Mouse (Mus musculus): ENCODE measurements at regions not wholly inside any gene's neighbourhood (a gene's known extent, or its start where the extent isn't known, plus 50 kb on each side); places are given as distances from the start of the nearest gene placed in this dataset.

DNA sequence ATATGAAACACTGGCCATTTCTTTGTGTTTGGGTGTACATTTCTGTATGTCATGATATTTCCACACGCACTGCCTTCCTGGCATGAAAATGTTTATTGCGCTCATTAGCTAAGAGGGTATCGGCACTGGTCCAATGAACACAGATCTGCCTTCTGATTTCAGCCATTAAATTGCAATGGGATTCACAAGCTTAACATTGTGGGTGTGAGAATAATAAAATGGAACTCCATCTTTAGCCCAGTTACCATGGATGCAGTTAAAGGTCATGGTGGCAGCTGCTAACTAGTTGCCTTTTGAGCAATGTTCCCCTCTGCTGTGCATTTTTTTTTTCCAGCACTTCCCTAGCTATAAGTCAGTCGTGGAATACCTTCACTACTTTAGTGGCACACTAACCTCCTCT is 343.7 kb upstream of the Pou3f3 start:
- no peak for DNase-seq

DNA sequence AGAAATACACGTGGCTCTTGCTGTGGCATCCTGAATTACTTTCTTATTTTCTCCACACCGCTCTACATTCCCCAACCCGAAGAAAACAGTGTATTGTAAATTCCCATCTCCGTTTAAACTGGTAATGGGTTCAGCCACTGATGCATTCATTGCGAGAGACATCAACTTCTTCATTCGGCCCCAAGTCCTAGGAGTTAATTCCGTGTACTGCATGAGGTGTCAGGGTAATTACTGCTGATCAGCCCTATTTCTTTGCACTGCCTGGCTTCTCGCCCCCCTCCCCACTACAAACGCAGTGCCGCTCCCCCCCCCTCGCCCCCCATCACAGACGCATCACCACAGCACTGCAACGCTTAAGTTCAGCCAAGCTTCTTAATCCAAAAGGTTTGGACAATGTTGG is 343.2 kb upstream of the Pou3f3 start:
- peak; percentile 52 for DNase-seq

DNA sequence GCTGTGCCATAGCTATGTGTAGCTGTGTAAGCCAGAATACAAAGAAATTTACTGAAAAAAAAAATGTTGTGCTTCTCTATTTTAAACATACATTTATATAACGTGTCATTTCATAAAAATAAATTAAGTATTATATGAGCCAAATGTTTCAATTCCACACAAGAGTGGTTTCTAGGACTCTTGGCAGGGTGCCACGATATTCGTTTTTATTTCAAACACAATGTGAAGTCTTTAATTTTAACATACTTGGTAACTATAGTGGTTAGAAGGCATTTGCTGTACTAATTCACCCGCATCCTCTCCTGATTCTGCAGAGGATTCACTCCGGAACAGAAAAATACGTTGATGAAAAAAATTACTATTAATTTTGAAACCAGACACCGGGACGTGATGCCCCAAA is 342.5 kb upstream of the Pou3f3 start:
- peak; percentile 50 for DNase-seq

DNA sequence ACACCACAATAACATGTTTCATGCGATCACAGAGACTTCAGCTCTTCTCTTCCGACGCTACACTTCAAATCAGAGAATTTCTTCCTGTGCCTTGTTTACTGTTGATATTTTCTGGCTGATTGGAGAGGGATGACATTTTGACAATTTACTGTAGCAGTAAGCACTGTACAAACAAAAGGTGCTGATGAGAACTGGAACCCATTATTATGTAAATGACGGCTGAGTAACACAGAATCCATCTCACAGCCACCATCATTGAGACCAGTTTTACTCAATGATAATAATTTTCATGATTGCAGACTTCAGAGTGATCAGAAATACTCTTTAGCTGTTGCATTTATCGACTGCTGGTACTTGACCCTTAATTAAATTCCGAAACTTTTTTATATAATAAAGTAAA is 341.5 kb upstream of the Pou3f3 start:
- DNase-seq, result no peak

DNA sequence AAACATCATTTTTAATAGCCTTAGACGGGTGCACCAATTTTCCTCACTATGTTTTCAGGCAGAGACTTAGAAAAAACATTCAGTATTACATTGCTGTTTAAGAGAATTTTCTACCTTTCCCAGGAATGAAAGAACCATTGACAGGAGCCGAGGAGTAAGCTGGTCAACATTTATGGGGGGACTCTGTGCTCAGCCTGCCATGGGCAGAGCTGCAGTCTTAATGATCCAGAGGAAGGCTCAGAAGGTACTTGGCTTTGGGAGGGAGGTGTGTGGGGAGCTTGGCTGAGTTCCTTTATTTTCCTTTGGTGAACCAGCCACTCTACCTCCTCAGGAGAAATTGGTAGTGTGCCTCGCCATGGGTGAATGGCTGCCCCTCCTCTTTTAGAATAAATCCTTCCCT is 333.1 kb upstream of the Pou3f3 start:
- DNase-seq, result peak; percentile 58

- peak; percentile 61 for DNase-seq
Measured at GRCm38 (mm10) chr1:42365648-42366324, 329.8 kb upstream of the Pou3f3 start.

- DNase-seq, result peak; percentile 14
Measured at GRCm38 (mm10) chr1:42387919-42388684, 307.5 kb upstream of the Pou3f3 start.

GRCm38 (mm10) chr1:42388740-42389139 is 306.8 kb upstream of the Pou3f3 start:
- peak; percentile 55 for DNase-seq

DNA sequence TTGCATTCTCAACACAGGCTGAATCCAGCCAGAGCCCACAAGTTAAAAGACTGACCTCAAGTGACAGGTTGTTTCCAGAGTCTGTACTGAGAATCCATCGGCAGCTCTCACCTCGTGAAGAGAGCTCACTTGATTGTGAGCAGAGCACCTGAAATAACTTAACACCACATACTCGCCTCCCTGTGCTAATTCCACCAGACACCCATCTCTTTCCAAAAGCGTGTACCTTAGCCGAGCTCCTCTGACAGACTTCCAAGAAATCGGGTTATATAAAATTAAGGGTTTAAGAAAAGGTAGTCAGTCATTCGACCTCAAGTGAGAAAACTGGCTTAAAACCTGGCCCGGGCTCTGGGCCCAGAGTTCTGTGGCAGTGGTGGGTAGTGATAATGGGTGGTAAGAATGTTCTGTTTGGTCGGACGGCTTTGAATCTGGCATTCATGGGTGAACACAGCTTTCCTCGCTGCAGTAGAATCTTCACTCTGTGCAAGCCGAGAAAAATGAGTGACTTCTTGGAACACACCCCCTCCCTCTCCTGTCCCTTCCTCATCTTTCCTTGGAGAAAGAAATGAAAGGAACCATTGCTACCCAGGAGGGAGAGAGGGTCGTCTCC is 299.8 kb upstream of the Pou3f3 start:
- peak; percentile 71 for DNase-seq

DNA sequence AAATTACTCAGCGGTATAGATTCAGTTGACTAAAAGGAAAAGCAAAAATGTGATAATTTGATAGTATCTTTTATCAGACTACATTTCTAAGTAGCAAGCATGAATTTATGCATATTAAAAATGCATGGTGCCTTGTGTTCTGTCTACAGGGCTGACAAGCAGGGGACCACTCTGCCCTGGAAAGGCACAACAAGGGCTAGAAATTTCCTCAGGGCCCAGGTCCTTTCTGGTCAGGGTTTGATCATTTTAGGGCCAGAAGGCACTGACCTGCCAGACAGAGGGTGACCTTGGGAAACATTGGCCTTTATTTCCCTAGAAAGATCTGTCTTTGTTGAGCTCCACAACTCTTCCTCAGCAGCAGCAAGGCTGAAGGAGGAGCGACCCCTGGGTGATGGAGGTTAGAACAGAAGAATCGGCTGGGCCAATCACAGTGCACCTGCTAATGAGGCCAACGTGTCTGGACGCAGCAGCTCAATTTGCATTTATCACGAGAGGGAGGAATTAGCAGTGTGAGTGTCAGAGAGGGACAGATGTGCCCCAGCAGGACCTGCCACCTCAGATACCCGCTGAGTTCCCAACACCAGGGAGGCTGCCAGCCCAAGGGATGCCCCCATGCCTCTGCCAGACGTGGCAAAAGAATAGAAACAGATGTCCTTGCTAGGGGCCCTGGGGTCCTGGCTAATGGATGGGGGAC is 297.0 kb upstream of the Pou3f3 start:
- peak; percentile 82 for DNase-seq

DNA sequence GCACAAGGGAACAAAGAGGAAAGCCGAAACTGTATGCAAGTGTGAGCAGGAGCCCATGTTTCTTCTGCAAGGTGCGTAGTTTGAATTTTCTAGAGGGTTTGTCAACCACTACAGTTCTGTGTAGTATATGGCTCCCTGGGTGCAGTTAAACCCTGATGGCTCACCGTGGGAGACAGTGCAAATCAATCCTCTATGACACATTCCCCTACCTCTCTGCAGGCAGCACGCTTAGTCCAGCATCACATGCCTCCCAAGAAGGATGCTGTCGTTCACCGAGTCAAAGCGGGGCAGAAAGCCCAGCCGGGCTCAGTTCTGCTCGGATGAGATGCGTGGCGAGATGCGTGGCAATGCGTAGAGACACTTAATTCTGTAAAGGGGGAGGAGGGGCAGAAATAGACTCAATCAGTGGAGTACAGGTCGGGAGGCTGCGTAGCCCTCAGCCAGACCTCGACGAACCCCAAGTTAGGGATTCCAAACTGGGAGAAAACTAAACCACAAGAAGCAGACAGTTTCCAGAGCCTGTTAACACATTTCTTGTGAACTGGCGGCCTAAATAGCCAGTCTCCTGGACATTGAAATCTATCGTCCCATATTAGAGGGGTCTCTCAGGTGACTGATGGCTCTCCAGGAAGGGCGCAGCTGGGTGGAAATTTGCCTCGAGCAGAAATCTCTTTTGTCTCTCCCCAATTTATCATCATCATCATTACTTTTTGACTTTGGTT is 279.6 kb upstream of the Pou3f3 start:
- peak; percentile 81 for DNase-seq

DNA sequence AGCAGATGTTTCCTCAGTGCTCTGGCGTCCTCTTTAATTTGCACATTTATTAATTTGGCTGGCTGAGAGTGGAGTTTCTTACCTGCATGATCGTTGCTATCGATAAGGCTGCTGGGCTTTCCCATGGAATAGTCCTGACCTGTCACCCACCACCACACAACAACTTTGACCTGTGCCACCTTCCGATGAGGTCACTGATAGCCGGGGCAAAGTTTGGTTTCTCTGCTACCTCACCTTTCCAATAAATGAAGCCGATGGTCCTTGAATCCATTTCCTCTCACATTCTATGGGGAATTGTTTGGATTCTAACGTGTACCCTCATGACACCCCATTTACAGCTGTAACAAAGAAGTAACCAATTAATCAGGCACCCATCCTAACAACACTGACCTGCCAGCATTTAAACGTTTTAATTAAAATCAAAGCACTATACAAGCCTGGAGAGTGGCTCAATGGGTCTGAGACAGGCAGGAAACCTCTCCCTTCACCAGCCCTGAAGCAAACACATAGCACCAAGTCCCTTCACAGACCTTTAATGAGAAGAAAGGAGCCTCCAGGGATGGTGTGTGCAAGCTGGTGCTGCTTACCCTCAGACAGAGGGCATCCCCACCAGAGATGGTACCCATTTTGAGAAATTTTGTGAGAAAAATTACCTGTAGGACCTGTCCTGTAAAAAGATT is 278.9 kb upstream of the Pou3f3 start:
- peak; percentile 55 for DNase-seq

DNA sequence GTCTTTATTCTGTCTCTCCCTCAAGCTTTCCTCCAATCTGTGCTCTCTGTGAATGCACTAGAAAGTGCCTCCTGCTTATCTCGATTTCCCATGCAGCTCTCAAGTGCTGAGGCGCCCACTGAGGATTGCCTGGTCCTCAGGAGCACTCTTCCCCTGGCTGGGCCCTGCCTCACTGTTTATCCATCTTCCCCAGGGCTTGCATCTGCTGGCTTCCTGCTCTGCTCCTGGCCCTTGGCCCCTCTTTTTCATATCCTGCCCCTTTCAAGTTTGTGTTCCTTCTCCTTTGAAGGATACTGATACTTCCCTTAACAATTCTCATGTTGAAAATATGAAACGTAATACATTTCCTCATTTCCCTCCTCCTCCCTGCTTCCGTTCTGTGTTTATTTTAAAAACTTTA is 277.8 kb upstream of the Pou3f3 start:
- DNase-seq, result peak; percentile 74

DNA sequence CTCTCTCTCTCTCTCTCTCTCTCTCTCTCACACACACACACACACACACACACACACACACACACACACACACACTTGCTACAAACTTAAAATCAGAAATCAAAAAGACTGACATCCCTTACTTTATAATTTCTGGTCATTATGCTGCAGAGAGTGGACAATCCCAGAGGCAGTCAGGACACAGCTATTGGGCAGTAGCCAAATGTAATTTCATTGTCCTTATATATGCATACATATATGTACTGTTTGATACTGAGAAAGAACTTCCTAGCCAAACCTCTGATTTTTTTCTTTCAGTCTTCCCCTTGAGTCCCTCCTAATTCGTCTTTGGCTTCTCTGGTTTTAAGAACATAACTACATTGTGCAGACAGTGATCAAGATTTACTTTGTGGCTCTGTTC is 277.3 kb upstream of the Pou3f3 start:
- peak; percentile 31 for DNase-seq

- DNase-seq, result peak; percentile 35
Measured at GRCm38 (mm10) chr1:42436366-42436998, 259.1 kb upstream of the Pou3f3 start.

DNA sequence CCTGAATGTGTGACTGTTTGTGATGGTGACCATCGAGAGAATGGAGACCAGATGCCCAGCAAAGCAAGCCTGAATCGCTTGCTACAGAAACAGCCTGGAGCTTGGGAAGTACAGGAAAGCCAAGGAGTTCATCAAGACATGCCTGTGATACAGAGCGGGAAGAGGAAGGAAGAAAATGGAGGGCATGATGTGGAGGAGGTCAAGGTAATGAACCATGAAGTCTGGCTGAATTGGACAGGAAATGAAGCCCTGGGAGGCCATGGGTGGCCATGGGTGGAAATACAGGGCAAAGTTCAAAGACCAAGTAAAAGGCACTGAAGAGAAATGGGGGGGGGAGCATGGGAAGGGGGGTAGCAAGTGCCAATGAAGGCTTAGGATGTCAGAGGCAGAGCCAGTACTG is 227.2 kb upstream of the Pou3f3 start:
- DNase-seq, result peak; percentile 61

GRCm38 (mm10) chr1:42471846-42472494 is 223.6 kb upstream of the Pou3f3 start:
- DNase-seq, result no peak

DNA sequence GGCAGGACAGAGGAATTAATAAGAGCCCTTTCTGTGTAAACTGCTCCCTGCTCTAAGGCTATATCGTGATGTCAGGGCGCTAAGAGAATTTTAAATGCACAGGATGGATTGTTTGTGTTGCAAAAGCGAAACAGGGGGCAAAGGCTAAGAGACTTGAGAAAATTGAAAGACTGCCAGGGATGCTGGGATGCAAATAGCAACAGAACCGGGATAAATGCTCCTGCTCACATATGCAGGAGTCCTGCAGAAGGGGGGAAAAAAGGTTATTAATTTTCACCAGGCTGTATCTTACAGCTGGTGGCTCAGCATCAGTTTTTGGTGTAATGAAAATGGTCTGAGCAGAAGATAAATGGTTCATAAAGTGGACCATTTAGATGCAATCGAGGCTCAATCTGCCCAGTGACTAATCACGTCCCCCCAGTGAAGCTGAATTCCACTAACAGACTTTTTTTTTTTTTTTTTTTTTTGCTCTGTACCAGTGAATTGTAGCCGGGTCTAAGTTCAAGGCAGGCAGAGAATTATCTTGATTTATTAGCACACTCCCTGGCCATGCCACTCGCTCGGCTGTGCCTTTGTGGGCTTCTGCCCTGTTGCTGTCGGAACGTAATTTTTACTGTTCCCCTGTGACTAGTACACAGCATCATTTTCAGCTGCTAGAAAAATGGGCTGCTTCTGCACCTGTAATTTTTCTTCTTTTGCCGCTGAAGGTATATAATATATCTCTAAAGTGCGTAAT is 222.9 kb upstream of the Pou3f3 start:
- no peak for DNase-seq

DNA sequence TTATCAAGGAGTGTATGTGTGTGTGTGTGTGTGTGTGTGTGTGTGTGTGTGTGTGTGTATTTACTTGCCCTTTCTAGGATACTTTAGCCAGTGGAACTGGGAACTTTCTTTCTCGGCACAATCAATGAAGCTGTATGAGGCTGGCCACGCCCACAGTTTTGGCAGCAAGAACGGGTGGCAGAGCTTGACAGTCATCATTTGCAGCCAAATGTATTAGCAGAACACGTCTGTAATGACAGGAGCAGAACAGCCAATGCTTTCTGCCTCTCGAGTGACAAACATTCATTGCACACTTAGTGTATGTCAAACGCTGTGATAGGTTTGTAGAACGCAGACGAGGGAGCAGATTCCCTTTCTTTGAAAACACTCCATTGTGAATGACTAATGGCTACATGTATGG is 221.4 kb upstream of the Pou3f3 start:
- no peak for DNase-seq

- DNase-seq, result no peak
Measured at GRCm38 (mm10) chr1:42474831-42475230, 220.7 kb upstream of the Pou3f3 start.

Measured in heart, adult 11 months (tissue).